ENCODE assay signal across 8 mouse cellular contexts in the genomic region with DNA sequence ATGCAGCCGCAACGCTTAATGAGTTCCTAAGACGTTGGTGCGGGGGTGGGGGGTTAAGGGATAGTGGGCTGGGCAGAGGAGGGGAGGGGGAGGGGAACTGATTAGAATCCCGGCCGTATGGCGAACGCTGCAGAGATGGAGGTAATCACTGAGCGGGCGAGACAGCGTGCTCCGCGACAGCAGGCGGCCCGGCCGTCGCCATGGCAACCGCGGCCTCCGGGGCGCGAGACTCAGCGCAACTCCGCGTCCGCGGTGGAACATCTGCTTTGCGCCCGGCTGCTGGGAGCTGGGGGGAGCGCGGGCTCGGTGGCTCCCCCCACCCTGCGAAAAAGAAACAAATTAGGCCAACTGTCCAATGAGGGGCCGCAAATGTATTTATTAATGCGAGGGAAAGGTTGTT. TPM values are rescaled to one million over a fixed set of nuclear protein-coding genes. Genes with fewer than 3 reads are reported as not detected.
DNase-seq lines count a peak whose midpoint lies in the region; ATAC-seq and TF ChIP-seq lines count a peak whose summit lies in the region.
"Had no signal": no experiment of that assay in that cellular context is flagged by ENCODE, and none has a peak within 500 bp of the region (broad histone marks: within the 10 kb centered on the region; RNA-seq: fewer than 3 reads in every experiment).

No protein-coding gene starts in this region.

- ATAC-seq in intestine, embryonic 16.5 days: peak; percentile 83
- ATAC-seq in midbrain, embryonic 12.5 days (ENCODE audit: low FRiP score, low read depth): peak; percentile 87

- TF ChIP-seq POLR2A in cortical plate, adult 2 months (IDR thresholded peaks at IDR 0.05; ENCODE audit: extremely low read depth, insufficient read depth, low read length): no peak

- H3K27ac ChIP-seq in cortical plate, adult 2 months (ENCODE audit: insufficient read depth, low read length): no peak overlapping the region
- H3K27ac ChIP-seq in intestine, embryonic 16.5 days (ENCODE audit: low read length): no peak overlapping the region
- peak overlapping the region; percentile 78 for H3K27ac ChIP-seq in limb, embryonic 10.5 days
- H3K27ac ChIP-seq in midbrain, embryonic 12.5 days (replicated peaks): peak overlapping the region; percentile 100
- H3K27ac ChIP-seq: macrophage had no signal

- DNase-seq in adrenal gland, postnatal 10 days: peak; percentile 84
- peak; percentile 79 for DNase-seq in gastrocnemius, postnatal 14 days
- peak; percentile 90 for DNase-seq in limb, embryonic 10.5 days (ENCODE audit: low spot score)
- DNase-seq in spleen, adult 18-20 months: peak; percentile 25 to 39

- H3K4me2 ChIP-seq in intestine, embryonic 16.5 days (ENCODE audit: low read depth, low read length): peak overlapping the region; percentile 71
- H3K4me2 ChIP-seq in midbrain, embryonic 12.5 days (replicated peaks): peak overlapping the region; percentile 39

- WGBS in intestine, embryonic 16.5 days: under 1% methylated on average over 35 of the region's 35 CpGs
- WGBS in limb, embryonic 10.5 days: 0% methylated on average over 35 of the region's 35 CpGs
- WGBS in midbrain, embryonic 12.5 days: under 1% methylated on average over 35 of the region's 35 CpGs

- 0 out of 2 replicates have a peak overlapping the region, but pooled peaks have one; percentile 29 for H3K9ac ChIP-seq in intestine, embryonic 16.5 days (ENCODE audit: low read depth, low read length)
- 0 out of 2 replicates have a peak overlapping the region, but pooled peaks have one; percentile 25 for H3K9ac ChIP-seq in midbrain, embryonic 12.5 days (replicated peaks)

- intact Hi-C loops in gastrocnemius, postnatal 14 days (cut with DNase I; ENCODE audit: low total_unique reads): no loop called here

- no peaks in the 10 kb centered on the region for H3K9me3 ChIP-seq in intestine, embryonic 16.5 days (ENCODE audit: control insufficient read depth, low read length)
- no peaks in the 10 kb centered on the region for H3K9me3 ChIP-seq in limb, embryonic 10.5 days (replicated peaks)
- H3K9me3 ChIP-seq in midbrain, embryonic 12.5 days: no peaks in the 10 kb centered on the region

- H3K36me3 ChIP-seq in intestine, embryonic 16.5 days (ENCODE audit: control insufficient read depth, insufficient read depth, low read length): no peaks in the 10 kb centered on the region
- no peaks in the 10 kb centered on the region for H3K36me3 ChIP-seq in limb, embryonic 10.5 days
- H3K36me3 ChIP-seq in midbrain, embryonic 12.5 days: no peaks in the 10 kb centered on the region

- peaks cover 3% of the 10 kb centered on the region for H3K4me1 ChIP-seq in cortical plate, adult 2 months (ENCODE audit: control insufficient read depth, insufficient read depth, low read length)
- peaks cover 25% of the 10 kb centered on the region for H3K4me1 ChIP-seq in intestine, embryonic 16.5 days (ENCODE audit: control insufficient read depth, insufficient read depth, low read length)
- H3K4me1 ChIP-seq in limb, embryonic 10.5 days: peaks cover 55% of the 10 kb centered on the region
- H3K4me1 ChIP-seq in midbrain, embryonic 12.5 days: peaks cover 77% of the 10 kb centered on the region

- H3K4me3 ChIP-seq in cortical plate, adult 2 months (ENCODE audit: insufficient read depth, low read length): 0 out of 2 replicates have a peak overlapping the region, but pooled peaks have one; percentile 8
- H3K4me3 ChIP-seq in intestine, embryonic 16.5 days (ENCODE audit: low read length): peak overlapping the region; percentile 45
- peak overlapping the region; percentile 51 for H3K4me3 ChIP-seq in limb, embryonic 10.5 days
- peak overlapping the region; percentile 17; the same call in 1 of the 2 replicates for H3K4me3 ChIP-seq in midbrain, embryonic 12.5 days

- H3K27me3 ChIP-seq in intestine, embryonic 16.5 days (replicated peaks; ENCODE audit: control insufficient read depth, insufficient read depth, low read length): peaks cover 12% of the 10 kb centered on the region
- H3K27me3 ChIP-seq in limb, embryonic 10.5 days (ENCODE audit: low read depth, poor library complexity, severe bottlenecking): peaks cover 26% of the 10 kb centered on the region; the same call in 1 of the 2 replicates
- H3K27me3 ChIP-seq in midbrain, embryonic 12.5 days: no peaks in the 10 kb centered on the region

- TF ChIP-seq CTCF in cortical plate, adult 2 months (IDR thresholded peaks at IDR 0.05; ENCODE audit: extremely low read depth, insufficient read depth, low read length): no peak

RNA-seq across cellular contexts. Expression of gene Copz2, which starts 26.1 kb away (rescaled TPM):
- 10 to 100 TPM; 45.5 to 50.3 TPM for total RNA-seq in adrenal gland, postnatal 10 days (2021)
- 14.2 and 14.7 TPM in 2 replicates for polyA plus RNA-seq in cortical plate, adult 2 months (2012; rRNA removed)
- total RNA-seq in gastrocnemius, postnatal 14 days (2021): 10 to 100 TPM; 28.3 to 36.3 TPM
- 76.6 and 81.4 TPM in 2 replicates for polyA plus RNA-seq in intestine, embryonic 16.5 days (2015; fragmentation: Nextera tagmentation; extraction: Ambion mirVana)
- polyA plus RNA-seq in limb, embryonic 10.5 days (2016; fragmentation: Nextera tagmentation; extraction: Ambion mirVana): 25.9 and 39.9 TPM in 2 replicates
- polyA plus RNA-seq in midbrain, embryonic 12.5 days (2016; fragmentation: Nextera tagmentation; extraction: Ambion mirVana): 36.1 and 43.0 TPM in 2 replicates

RNA-seq across cellular contexts. Expression of gene Cdk5rap3, which starts 40.6 kb away (rescaled TPM):
- total RNA-seq in adrenal gland, postnatal 10 days (2021): 10 to 100 TPM; 54.1 to 54.9 TPM
- polyA plus RNA-seq in cortical plate, adult 2 months (2012; rRNA removed): 42.9 and 44.8 TPM in 2 replicates
- total RNA-seq in gastrocnemius, postnatal 14 days (2021): 10 to 100 TPM; 26.5 to 30.0 TPM
- 68.1 and 70.1 TPM in 2 replicates for polyA plus RNA-seq in intestine, embryonic 16.5 days (2015; fragmentation: Nextera tagmentation; extraction: Ambion mirVana)
- 85.3 and 90.0 TPM in 2 replicates for polyA plus RNA-seq in limb, embryonic 10.5 days (2016; fragmentation: Nextera tagmentation; extraction: Ambion mirVana)
- polyA plus RNA-seq in midbrain, embryonic 12.5 days (2016; fragmentation: Nextera tagmentation; extraction: Ambion mirVana): 107 and 116 TPM in 2 replicates

RNA-seq across cellular contexts. Expression of gene Nfe2l1, which starts 46.0 kb away (rescaled TPM):
- total RNA-seq in adrenal gland, postnatal 10 days (2021): 100 to 1,000 TPM; 300 to 307 TPM
- polyA plus RNA-seq in cortical plate, adult 2 months (2012; rRNA removed): 202 and 207 TPM in 2 replicates
- 100 to 1,000 TPM; 241 to 268 TPM for total RNA-seq in gastrocnemius, postnatal 14 days (2021)
- polyA plus RNA-seq in intestine, embryonic 16.5 days (2015; fragmentation: Nextera tagmentation; extraction: Ambion mirVana): 51.7 and 52.5 TPM in 2 replicates
- 60.0 and 69.3 TPM in 2 replicates for polyA plus RNA-seq in limb, embryonic 10.5 days (2016; fragmentation: Nextera tagmentation; extraction: Ambion mirVana)
- polyA plus RNA-seq in midbrain, embryonic 12.5 days (2016; fragmentation: Nextera tagmentation; extraction: Ambion mirVana): 80.9 and 81.1 TPM in 2 replicates

RNA-seq across cellular contexts. Expression of gene Prr15l, which starts 52.2 kb away (rescaled TPM):
- under 1 TPM; 0.24 to 0.66 TPM for total RNA-seq in adrenal gland, postnatal 10 days (2021)
- polyA plus RNA-seq in cortical plate, adult 2 months (2012; rRNA removed): not detected in 2 replicates
- total RNA-seq in gastrocnemius, postnatal 14 days (2021): not detected
- polyA plus RNA-seq in intestine, embryonic 16.5 days (2015; fragmentation: Nextera tagmentation; extraction: Ambion mirVana): 116 and 121 TPM in 2 replicates
- polyA plus RNA-seq in limb, embryonic 10.5 days (2016; fragmentation: Nextera tagmentation; extraction: Ambion mirVana): 0.58 and 0.71 TPM in 2 replicates
- polyA plus RNA-seq in midbrain, embryonic 12.5 days (2016; fragmentation: Nextera tagmentation; extraction: Ambion mirVana): 0.55 and 0.68 TPM in 2 replicates
- polyA plus RNA-seq: macrophage had no signal

Comparison
In these comparisons a context has a peak if more than half of its experiments do, and no peak if none do; other contexts are left out.
1. DNase-seq: peak in every context shown above with its lines; median percentile 90 in limb, embryonic 10.5 days; 84 in adrenal gland, postnatal 10 days; 79 in gastrocnemius, postnatal 14 days; 32 in spleen, adult 18-20 months.
2. H3K27ac ChIP-seq: peak in limb, embryonic 10.5 days (single experiment) and midbrain, embryonic 12.5 days (single experiment); none in cortical plate, adult 2 months (single experiment) and intestine, embryonic 16.5 days (single experiment).
3. Peak in every context shown above with its lines, with median percentiles within 50 percentile points of each other: H3K4me3 ChIP-seq.